Mouse (Mus musculus) adrenal gland, adult 10 weeks (tissue): ENCODE measurements around the gene Wfdc2. TPM values are rescaled to one million over a fixed set of nuclear protein-coding genes. Genes with fewer than 3 reads are reported as not detected.

Source experiments
- polyA plus RNA-seq: library from polyadenylated mRNA; stranded (reverse); fragments of 350-450 nt; fragmentation: Illumina TruSeq; extraction: RNeasy Lipid Tissue Mini Kit (QIAGEN cat#74804); gene quantifications from one replicate; pipeline ENCODE4 v1.2.3, GENCODE M21; 2014; ENCODE audit warnings: low read depth, low replicate concordance

Wfdc2 gene
- polyA plus RNA-seq = not detected

DNA sequence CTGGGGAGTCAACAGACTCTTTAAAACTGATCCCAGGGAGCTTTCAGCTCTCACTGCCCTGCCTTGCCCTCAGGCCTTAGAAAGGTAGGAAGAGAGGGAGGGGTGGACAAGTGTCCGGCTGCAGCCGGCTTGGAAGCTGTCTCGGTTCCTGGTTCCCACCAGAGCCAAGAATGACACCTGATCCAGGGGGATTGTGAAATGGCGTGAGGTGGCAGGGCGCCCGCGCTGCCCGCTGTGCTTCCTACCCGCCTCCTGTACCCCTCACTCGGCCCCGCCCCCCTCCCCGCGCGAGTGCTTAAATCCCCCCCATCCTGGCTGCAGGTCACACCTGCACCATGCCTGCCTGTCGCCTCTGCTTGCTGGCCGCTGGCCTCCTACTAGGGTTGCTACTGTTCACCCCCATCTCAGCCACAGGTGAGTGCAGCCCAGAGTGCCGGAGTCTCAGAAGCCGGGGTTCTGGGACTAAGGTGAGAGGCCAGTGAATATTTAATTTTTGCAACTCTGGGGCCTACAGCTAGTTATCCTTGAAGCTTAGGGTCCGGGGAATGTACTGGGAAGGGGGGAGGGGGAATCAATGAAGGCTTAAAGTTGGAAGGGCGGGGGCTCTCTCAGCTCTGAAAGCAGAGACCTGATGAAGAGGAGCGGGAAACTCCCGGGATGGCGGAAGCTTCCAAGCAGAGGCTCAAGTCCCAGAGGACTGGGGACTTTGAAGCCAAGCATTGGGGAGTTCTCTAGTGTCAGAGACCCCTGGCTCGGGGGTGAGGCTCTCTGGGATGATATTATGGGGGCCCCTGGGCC lies at the start of gene Wfdc2:
Gene Wfdc2, plus strand, starts transcription at position 23 of the 798 bp plus-strand sequence.

DNA sequence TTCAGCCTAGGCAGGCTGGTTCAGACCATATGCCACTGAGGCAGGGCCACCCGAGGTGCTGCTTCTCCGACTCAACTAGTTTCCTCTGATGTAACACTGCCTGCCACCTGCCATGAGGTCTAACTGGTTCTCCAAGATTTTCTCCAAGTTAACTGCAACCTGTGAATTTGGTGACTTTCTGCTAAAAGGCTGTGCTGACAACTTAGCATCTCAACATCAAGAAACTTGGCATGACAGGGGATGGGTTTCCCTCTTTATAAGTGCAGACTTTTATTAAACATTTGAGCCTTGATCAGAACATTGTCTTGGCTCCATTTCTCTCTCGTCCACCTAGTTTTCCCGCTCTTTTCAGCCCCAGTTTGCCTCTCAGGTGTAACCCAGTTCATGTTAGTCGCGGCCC lies 11.1 kb downstream of the Wfdc2 start, which contains the start of gene Spint3:
Gene Spint3, minus strand, starts transcription at position 101 of the 400 bp plus-strand sequence.

DNA sequence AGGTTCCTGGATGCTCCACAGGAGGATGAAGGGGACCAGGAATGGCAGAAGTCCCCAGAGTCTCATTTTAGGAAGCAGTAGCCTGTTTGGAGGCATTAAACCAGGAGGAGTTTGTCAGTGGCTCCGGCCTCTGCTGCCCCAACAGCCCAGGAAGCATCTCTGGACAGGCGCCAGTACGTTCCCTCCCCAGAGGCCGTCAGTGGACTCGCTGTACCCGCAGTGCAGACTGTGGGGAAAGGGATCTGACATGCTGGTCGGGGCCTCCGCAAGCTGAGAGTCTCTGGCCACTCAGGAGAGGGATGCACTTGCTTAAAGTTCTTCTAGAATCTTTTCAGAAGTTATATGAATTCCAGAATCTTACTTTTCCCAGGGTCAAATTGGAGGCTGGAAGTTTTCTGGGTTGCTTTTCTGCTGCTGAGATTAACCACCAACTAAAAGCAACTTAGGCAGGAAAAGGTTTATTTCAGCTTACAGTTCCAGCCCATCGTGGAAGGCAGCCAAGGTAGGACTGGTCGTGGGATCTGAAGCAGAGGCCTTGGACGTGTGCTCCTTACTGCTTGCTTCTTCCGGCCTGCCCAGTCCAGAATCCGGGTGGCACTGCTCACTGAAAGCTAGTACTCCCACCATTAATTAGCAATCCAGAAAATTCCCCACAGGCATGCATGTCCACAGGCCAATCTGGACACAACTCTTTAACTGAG lies 23.0 kb downstream of the Wfdc2 start, which contains the start of gene Wfdc6a:
Gene Wfdc6a, minus strand, starts transcription at position 423 of the 701 bp plus-strand sequence.

DNA sequence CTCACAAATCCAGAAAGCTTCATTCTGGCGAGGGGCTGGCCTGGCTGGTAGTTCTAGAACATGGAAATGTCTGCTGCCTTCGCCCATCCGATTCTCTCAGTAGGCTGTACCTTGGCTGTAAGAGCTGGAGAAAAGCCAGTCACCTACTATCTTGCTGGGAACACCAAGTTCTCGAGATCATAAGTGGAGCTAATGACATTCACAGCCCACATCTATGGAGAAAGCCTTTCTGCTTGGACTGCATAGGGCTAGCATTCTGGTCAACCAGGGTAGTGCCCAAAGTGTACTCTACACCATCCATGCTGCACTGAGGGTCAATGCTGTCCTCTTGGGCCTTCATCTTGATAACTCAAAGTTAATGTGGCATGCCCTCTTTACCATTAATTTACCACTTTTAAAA lies 31.3 kb downstream of the Wfdc2 start, which contains the start of gene Eppin:
Gene Eppin, minus strand, starts transcription at position 101 of the 400 bp plus-strand sequence.

DNA sequence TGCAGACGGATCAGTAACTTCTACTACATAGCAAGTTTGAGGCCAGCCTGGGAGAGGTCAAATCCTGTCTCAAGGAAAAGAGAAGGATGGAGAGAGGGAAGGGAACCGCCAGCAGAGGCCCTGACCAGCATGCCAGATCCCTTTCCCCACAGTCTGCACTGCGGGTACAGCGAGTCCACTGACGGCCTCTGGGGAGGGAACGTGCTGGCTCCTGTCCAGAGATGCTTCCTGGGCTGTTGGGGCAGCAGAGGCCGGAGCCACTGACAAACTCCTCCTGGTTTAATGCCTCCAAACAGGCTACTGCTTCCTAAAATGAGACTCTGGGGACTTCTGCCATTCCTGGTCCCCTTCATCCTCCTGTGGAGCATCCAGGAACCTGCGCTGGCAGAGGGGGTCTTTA lies 51.3 kb downstream of the Wfdc2 start, which contains the start of the genes Wfdc6b and Wfdc8:
Gene Wfdc6b, plus strand, starts transcription at position 52 of the 400 bp plus-strand sequence.
Gene Wfdc8, minus strand, starts transcription at position 156 of the 400 bp plus-strand sequence.

Other genes with a start within 250 kb of the Wfdc2 start
- not detected for gene Svs6, start 245.7 kb upstream of the Wfdc2 start, polyA plus RNA-seq
- not detected for gene Svs5, start 229.7 kb upstream of the Wfdc2 start, polyA plus RNA-seq
- not detected for gene Slpi, start 173.3 kb upstream of the Wfdc2 start, polyA plus RNA-seq
- not detected for gene Rbpjl, start 159.3 kb upstream of the Wfdc2 start, polyA plus RNA-seq
- gene Matn4, start 157.3 kb upstream of the Wfdc2 start, polyA plus RNA-seq = not detected
- gene Sdc4, start 118.5 kb upstream of the Wfdc2 start, polyA plus RNA-seq = 55.2 TPM
- 7.6 TPM for gene Sys1, start 105.4 kb upstream of the Wfdc2 start, polyA plus RNA-seq
- not detected for gene Gm20458, start 101.4 kb upstream of the Wfdc2 start, polyA plus RNA-seq
- not detected for gene Trp53tg5, start 88.7 kb upstream of the Wfdc2 start, polyA plus RNA-seq
- 3.4 TPM for gene Dbndd2, start 76.3 kb upstream of the Wfdc2 start, polyA plus RNA-seq
- gene Pigt, start 64.9 kb upstream of the Wfdc2 start, polyA plus RNA-seq = 7.0 TPM
- not detected for gene Spint3, start 11.0 kb downstream of the Wfdc2 start, polyA plus RNA-seq
- gene Wfdc6a, start 23.0 kb downstream of the Wfdc2 start, polyA plus RNA-seq = not detected
- gene Eppin, start 31.2 kb downstream of the Wfdc2 start, polyA plus RNA-seq = not detected
- gene Wfdc6b, start 51.1 kb downstream of the Wfdc2 start, polyA plus RNA-seq = not detected
- gene Wfdc8, start 51.2 kb downstream of the Wfdc2 start, polyA plus RNA-seq = not detected
- gene Wfdc16, start 76.4 kb downstream of the Wfdc2 start, polyA plus RNA-seq = not detected
- gene Wfdc10, start 93.6 kb downstream of the Wfdc2 start, polyA plus RNA-seq = not detected
- gene Wfdc9, start 94.2 kb downstream of the Wfdc2 start, polyA plus RNA-seq = not detected
- not detected for gene Wfdc11, start 111.7 kb downstream of the Wfdc2 start, polyA plus RNA-seq
- not detected for gene Wfdc13, start 122.7 kb downstream of the Wfdc2 start, polyA plus RNA-seq
- not detected for gene Spint4, start 136.1 kb downstream of the Wfdc2 start, polyA plus RNA-seq
- gene Spint5, start 152.9 kb downstream of the Wfdc2 start, polyA plus RNA-seq = not detected
- gene Wfdc3, start 183.5 kb downstream of the Wfdc2 start, polyA plus RNA-seq = 0.35 TPM
- gene Dnttip1, start 183.6 kb downstream of the Wfdc2 start, polyA plus RNA-seq = 4.6 TPM
- 2.9 TPM for gene Ube2c, start 207.5 kb downstream of the Wfdc2 start, polyA plus RNA-seq
- gene Tnnc2, start 217.6 kb downstream of the Wfdc2 start, polyA plus RNA-seq = 8.5 TPM
- 3.9 TPM for gene Snx21, start 223.4 kb downstream of the Wfdc2 start, polyA plus RNA-seq
- not detected for gene Acot8, start 242.5 kb downstream of the Wfdc2 start, polyA plus RNA-seq
- 1.8 TPM for gene Zswim3, start 242.7 kb downstream of the Wfdc2 start, polyA plus RNA-seq